ENCODE assay signal across 7 mouse cellular contexts in genomic region chr16:42782091-42782679, GRCm38 (mm10).
DNase-seq lines count a peak whose midpoint lies in the region; ATAC-seq and TF ChIP-seq lines count a peak whose summit lies in the region.

No protein-coding gene starts in this region.

- no peak overlapping the region for H3K4me3 ChIP-seq in midbrain, embryonic 16.5 days (ENCODE audit: low read depth, low read length)

- WGBS in midbrain, embryonic 16.5 days = 1% methylated on average over 5 of the region's 5 CpGs

- H3K9me3 ChIP-seq in midbrain, embryonic 16.5 days (replicated peaks; ENCODE audit: control insufficient read depth, low read length, poor library complexity, severe bottlenecking) = no peaks in the 10 kb centered on the region

- H3K27me3 ChIP-seq in Patski = no peaks in the 10 kb centered on the region
- H3K27me3 ChIP-seq in midbrain, embryonic 16.5 days (ENCODE audit: control insufficient read depth, insufficient read depth, low read depth, low read length) = no peaks in the 10 kb centered on the region

- DNase-seq in Patski (ENCODE audit: low read depth, low spot score) = peak; percentile 7
- DNase-seq in cerebellum, adult 9-10 months = peak; percentile 71
- DNase-seq in frontal cortex, adult 2 months (ENCODE audit: extremely low spot score in 1 of 2, low spot score in 1 of 2) = peak; percentile 54 to 88
- DNase-seq in hindlimb bud, embryonic 11.5 days (ENCODE audit: extremely low spot score, low read depth, low spot score) = peak; percentile 54
- DNase-seq in left cerebral cortex, adult 9 months (ENCODE audit: low spot score in 2 of 2) = peak; percentile 19 to 71
- DNase-seq in thymus, postnatal 0 days (ENCODE audit: low spot score) = no peak

- TF ChIP-seq CTCF in Patski (IDR thresholded peaks at IDR 0.05) = peak; percentile 67

- CTCF ChIA-PET in Patski (lab: Charles Lee) = interaction anchor here (0.7 to 1.5 kb wide), 5 partner anchors 9 to 507 kb away, joined by 3 to 6 read pairs (median 3); no protein-coding TSS in a partner anchor

- H3K27ac ChIP-seq in midbrain, embryonic 16.5 days (ENCODE audit: low read length) = peak overlapping the region; percentile 86

- 0 out of 2 replicates have a peak overlapping the region, but pooled peaks have one; percentile 22 for H3K9ac ChIP-seq in midbrain, embryonic 16.5 days (ENCODE audit: low read depth, low read length)

- POLR2A ChIA-PET in Patski (lab: Charles Lee) = interaction anchor here (0.6 kb wide), 1 partner anchor 736 kb away, joined by 3 read pairs; no protein-coding TSS in a partner anchor

- no peak for ATAC-seq in Patski
- ATAC-seq in midbrain, embryonic 16.5 days = peak; percentile 83

- peak overlapping the region; percentile 26 for H3K4me2 ChIP-seq in midbrain, embryonic 16.5 days (ENCODE audit: low read length)

- H3K36me3 ChIP-seq in midbrain, embryonic 16.5 days (ENCODE audit: control insufficient read depth, insufficient read depth, low read length) = no peaks in the 10 kb centered on the region

- in situ Hi-C loops in Patski (cut with MboI; ENCODE audit: low pct_unique_long_range_greater_than_20kb) = loop anchor here (5.0 kb wide), 1 partner anchor 505 kb away; no protein-coding TSS in a partner anchor

- peaks cover 31% of the 10 kb centered on the region for H3K4me1 ChIP-seq in midbrain, embryonic 16.5 days (ENCODE audit: control insufficient read depth, insufficient read depth, low read length)
